Mouse (Mus musculus) liver, embryonic 13.5 days (tissue): ENCODE data around the gene Napsa. TPM values are rescaled to one million over a fixed set of nuclear protein-coding genes. Genes with fewer than 3 reads are reported as not detected.

ENCODE experiments used
- ATAC-seq: fragments of 200-750 bp; cut with Nextera tagmentation; 2 replicates; pipeline ENCODE4 v1.8.0; 2017; ENCODE audit warnings: low read depth, mild to moderate bottlenecking, moderate number of reproducible peaks, moderate library complexity
- DNase-seq: peaks from one replicate; pipeline ENCODE4 v3.0.0; 2022
- H3K27ac ChIP-seq: fragments of 300-500 bp; sonication (generic); 2 replicates; pipeline ENCODE4 v1.5.1; 2015; ENCODE audit warnings: moderate library complexity, mild to moderate bottlenecking, inconsistent platforms
- H3K27me3 ChIP-seq: fragments of 300-500 bp; sonication (generic); 2 replicates; pipeline ENCODE4 v1.6.1; 2015; ENCODE audit warnings: mild to moderate bottlenecking, inconsistent platforms
- H3K36me3 ChIP-seq: fragments of 300-500 bp; sonication (generic); 2 replicates; pipeline ENCODE4 v1.6.1; 2015; ENCODE audit warnings: mild to moderate bottlenecking, inconsistent platforms
- H3K4me1 ChIP-seq: fragments of 300-500 bp; sonication (generic); replicated peaks from 2 replicates; pipeline ENCODE4 v1.6.1; 2015; ENCODE audit warnings: inconsistent platforms
- H3K4me2 ChIP-seq: fragments of 300-500 bp; sonication (generic); 2 replicates; pipeline ENCODE4 v1.6.1; 2015; ENCODE audit warnings: inconsistent platforms, mild to moderate bottlenecking, moderate library complexity
- H3K4me3 ChIP-seq: fragments of 300-500 bp; sonication (generic); replicated peaks from 2 replicates; pipeline ENCODE4 v1.5.1; 2015; ENCODE audit warnings: mild to moderate bottlenecking, inconsistent platforms
- H3K9ac ChIP-seq: fragments of 300-500 bp; sonication (generic); 2 replicates; pipeline ENCODE4 v1.6.1; 2015; ENCODE audit warnings: mild to moderate bottlenecking, inconsistent platforms
- H3K9me3 ChIP-seq: fragments of 300-500 bp; sonication (generic); replicated peaks from 2 replicates; pipeline ENCODE4 v1.6.1; 2016; ENCODE audit warnings: inconsistent platforms
- WGBS: fragments of 180-500 bp; shearing (Covaris S2); methylation state at CpG from one replicate; pipeline ENCODE4 v1.1.7; 2015; ENCODE audit not compliant: insufficient replicate concordance; 5-methylcytosine and 5-hydroxymethylcytosine counted together
- polyA plus RNA-seq: library from polyadenylated mRNA; unstranded; fragments of >200 nt; fragmentation: Nextera tagmentation; extraction: Ambion mirVana; gene quantifications from 2 replicates; pipeline ENCODE4 v1.2.1, GENCODE M21; 2015

Napsa gene
- polyA plus RNA-seq, 1 experiment from 2014 or later = 5.1 TPM

DNA sequence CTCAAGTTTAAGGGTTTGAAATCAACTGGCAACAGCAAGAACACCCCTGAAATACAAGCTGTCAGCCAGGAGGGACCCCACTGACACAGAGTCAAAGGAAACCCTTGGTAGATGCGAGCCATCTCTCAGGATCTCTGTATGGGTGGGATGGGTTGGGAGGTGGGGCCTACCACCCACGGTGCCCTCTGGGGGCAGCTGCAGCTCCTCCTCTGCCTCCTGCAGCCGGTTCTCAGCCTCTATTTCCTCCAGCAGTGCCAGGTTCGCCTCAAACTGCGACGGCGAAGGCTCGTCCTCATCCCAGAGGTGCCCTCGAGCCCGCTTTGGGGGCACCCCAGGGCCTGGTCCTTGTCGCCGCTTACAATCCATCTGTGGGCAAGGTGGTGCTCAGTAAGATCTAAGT, 29.1 kb upstream of the Napsa start:
- H3K9me3 ChIP-seq = no peaks in the 10 kb centered on the region
- H3K4me2 ChIP-seq = no peak overlapping the region
- ATAC-seq (no peak), DNase-seq (no peak)
- H3K4me1 ChIP-seq = peaks cover 16% of the 10 kb centered on the region
- WGBS = 73% methylated on average over 12 of the region's 12 CpGs
- no peak overlapping the region for H3K27ac ChIP-seq
- H3K9ac ChIP-seq = no peak overlapping the region
- H3K36me3 ChIP-seq = peaks cover 83% of the 10 kb centered on the region
- H3K27me3 ChIP-seq = no peaks in the 10 kb centered on the region
- H3K4me3 ChIP-seq = no peak overlapping the region

DNA sequence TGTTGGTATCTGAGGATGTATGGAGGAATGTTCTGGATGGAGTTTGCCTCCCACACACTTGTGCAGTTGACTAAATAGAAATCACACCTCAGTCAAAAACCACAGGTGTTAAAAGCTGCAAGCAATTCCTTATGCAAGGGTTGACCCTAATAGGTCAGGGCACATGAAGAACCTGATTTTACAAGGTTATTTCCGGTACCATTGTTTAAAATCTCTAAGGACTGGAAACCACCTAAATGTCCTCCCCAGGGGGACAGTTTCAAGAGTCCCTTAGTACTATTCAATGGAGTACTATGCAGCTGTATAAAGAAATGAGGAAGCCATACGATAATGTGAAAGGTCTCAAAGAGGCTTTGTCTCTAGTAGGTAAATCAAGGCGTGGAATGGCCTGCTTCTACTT, 25.9 kb upstream of the Napsa start:
- Histone ChIP-seq H3K4me3 (no peak overlapping the region), H3K36me3 (peaks cover 71% of the 10 kb centered on the region), H3K9me3 (no peaks in the 10 kb centered on the region), H3K27me3 (no peaks in the 10 kb centered on the region), H3K9ac (no peak overlapping the region), H3K4me2 (no peak overlapping the region), H3K27ac (no peak overlapping the region), H3K4me1 (peaks cover 17% of the 10 kb centered on the region)
- DNase-seq (no peak), ATAC-seq (no peak)
- 92% methylated on average over 3 of the region's 3 CpGs for WGBS

DNA sequence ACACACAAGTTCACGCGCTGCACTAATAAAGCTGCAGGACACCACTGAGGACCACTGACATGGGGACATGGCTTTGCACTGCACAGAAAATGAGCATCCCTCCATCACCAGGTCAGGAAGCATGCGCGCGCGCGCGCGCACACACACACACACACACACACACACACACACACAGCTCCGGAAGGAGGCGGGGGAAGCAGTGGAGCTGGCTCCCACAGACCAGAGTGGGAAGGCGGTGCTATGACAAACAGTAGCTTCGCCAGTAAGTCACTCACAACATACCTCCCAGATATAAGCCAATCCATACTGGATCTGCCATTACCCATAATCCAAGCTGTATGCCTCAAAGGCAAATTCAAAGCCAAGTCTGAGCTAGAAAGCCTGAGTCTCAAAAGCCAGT, 25.1 kb upstream of the Napsa start:
- peaks cover 71% of the 10 kb centered on the region for H3K36me3 ChIP-seq
- WGBS = 92% methylated on average over 13 of the region's 13 CpGs
- no peak for ATAC-seq
- peaks cover 17% of the 10 kb centered on the region for H3K4me1 ChIP-seq
- H3K9ac ChIP-seq = peak overlapping the region; percentile 83
- H3K4me2 ChIP-seq = peak overlapping the region; percentile 92
- no peak for DNase-seq
- no peaks in the 10 kb centered on the region for H3K9me3 ChIP-seq
- H3K4me3 ChIP-seq = peak overlapping the region; percentile 66
- H3K27me3 ChIP-seq = no peaks in the 10 kb centered on the region
- peak overlapping the region; percentile 85 for H3K27ac ChIP-seq

DNA sequence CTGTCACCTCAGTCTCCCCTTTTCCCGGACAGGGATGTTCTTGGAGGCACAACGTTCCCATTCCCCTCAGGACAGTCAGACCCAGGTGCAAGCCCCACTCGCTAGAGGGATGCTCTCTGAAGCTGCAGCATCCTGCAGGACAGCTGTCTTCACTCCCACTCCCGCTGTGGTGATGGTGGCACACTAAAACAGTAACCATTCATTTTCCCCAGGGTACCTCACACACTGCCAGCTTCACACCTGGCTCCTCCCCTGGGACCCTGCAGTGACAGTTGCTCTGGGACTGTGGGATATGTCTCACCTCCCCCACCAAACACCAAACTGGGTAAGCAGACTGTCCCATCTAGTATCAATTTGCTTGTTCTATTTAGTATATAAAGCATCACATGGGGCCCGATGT, 24.5 kb upstream of the Napsa start:
- ATAC-seq (no peak), DNase-seq (no peak)
- Histone ChIP-seq H3K4me2 (peak overlapping the region; percentile 92), H3K4me3 (peak overlapping the region; percentile 66), H3K9me3 (no peaks in the 10 kb centered on the region), H3K27ac (peak overlapping the region; percentile 85), H3K27me3 (no peaks in the 10 kb centered on the region), H3K4me1 (peaks cover 22% of the 10 kb centered on the region), H3K36me3 (peaks cover 71% of the 10 kb centered on the region), H3K9ac (peak overlapping the region; percentile 83)
- 26% methylated on average over 5 of the region's 5 CpGs for WGBS

DNA sequence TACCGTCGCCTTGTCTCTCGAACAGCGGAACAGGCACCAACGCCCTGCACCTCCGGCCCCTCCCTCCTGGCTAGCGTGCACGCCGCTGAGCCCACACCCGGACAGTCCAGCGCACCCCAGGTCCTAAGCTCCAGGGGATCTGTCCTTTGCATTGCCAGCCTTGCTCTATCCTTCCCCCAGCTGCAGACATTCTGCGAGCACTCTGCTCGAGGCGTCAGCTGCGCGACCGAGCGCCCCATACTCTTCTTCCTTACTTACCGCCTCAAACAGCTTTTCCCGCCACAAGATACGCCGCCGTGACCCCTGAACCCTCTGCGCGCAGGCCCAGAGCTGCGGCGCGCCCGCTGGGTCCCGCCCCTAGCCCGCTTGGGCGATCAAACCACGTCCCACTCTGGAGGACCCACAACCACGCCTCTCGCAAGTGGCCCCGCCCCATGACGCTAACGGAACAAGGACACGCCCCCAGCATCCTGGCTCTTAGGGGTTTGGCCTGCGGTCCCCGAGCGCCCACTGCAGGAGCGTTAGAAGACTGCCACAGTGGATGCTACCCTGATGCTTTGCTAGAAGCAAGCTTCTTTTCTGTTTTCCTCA, 23.6 kb upstream of the Napsa start, which contains the start of gene Pold1:
Gene Pold1, minus strand, starts transcription at position 353 of the 591 bp plus-strand sequence.
- peak within 1 kb of the TSS; percentile 85 for H3K27ac ChIP-seq
- H3K27me3 ChIP-seq = no peaks in the 10 kb centered on the region
- H3K9ac ChIP-seq = peak within 1 kb of the TSS; percentile 83
- peak within 1 kb of the TSS; percentile 66 for H3K4me3 ChIP-seq
- H3K4me2 ChIP-seq = peak within 1 kb of the TSS; percentile 92
- H3K36me3 ChIP-seq = peaks cover 62% of the 10 kb centered on the region
- peak; percentile 100 for DNase-seq
- under 1% methylated on average over 43 of the region's 43 CpGs for WGBS
- H3K9me3 ChIP-seq = no peaks in the 10 kb centered on the region
- H3K4me1 ChIP-seq = peaks cover 30% of the 10 kb centered on the region
- peak; percentile 94 for ATAC-seq

DNA sequence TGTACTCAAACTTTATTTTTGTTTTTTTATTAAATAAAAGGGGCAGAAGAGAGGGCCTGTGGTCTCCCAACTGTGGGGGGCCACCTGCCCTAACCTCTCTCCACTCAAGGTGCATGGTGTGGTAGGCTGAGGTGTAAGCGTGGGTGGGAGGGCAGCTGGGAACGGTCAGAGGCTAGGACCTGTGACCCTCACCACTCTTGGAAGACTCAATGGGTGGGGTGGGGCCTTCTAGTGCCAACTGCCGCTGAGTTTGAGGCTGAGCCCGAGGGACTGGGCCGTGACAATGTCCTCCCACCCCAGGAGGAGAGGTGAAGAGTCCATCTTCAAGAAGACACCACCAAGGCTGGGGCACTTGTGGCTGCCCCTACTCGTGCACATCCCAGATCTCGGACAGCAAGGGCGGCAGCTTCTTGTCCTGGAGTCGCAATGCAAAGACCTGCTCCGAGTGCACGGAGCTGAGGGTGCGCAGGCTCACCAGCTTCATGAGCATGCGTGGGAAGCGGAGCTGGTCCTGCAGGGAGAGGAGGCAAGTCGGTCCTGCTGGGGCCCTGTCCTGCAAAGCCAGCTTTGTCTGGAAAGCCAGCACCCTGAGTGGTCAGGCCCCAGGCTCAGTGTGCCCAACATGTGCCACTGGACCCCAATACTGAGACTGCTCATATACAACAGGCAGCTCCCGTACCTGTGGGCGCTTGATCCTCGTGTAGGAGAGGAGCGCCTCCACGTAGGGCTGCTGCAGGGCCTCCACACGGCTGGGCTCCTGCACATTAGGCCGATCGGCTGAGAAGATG, 22.4 kb upstream of the Napsa start:
- DNase-seq = no peak
- no peak overlapping the region for H3K4me3 ChIP-seq
- ATAC-seq = no peak
- peaks cover 52% of the 10 kb centered on the region for H3K36me3 ChIP-seq
- H3K9ac ChIP-seq = no peak overlapping the region
- H3K4me1 ChIP-seq = peaks cover 33% of the 10 kb centered on the region
- no peaks in the 10 kb centered on the region for H3K27me3 ChIP-seq
- 89% methylated on average over 23 of the region's 23 CpGs for WGBS
- no peak overlapping the region for H3K4me2 ChIP-seq
- H3K9me3 ChIP-seq = no peaks in the 10 kb centered on the region
- no peak overlapping the region for H3K27ac ChIP-seq

DNA sequence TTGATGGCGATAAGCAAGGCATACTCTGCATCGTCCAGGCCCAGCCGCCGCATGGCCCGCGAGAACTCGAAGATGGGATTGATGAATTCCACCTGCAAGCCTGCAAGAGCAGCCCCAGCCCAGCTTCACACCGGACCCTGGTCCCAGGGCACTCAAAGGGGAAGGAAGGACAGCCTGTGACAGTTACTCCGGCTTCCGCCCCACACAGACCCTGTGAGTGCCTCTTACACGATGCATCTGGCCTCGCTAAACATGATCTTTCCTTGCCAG, 21.8 kb upstream of the Napsa start:
- H3K9me3 ChIP-seq = no peaks in the 10 kb centered on the region
- WGBS = 87% methylated on average over 12 of the region's 12 CpGs

DNA sequence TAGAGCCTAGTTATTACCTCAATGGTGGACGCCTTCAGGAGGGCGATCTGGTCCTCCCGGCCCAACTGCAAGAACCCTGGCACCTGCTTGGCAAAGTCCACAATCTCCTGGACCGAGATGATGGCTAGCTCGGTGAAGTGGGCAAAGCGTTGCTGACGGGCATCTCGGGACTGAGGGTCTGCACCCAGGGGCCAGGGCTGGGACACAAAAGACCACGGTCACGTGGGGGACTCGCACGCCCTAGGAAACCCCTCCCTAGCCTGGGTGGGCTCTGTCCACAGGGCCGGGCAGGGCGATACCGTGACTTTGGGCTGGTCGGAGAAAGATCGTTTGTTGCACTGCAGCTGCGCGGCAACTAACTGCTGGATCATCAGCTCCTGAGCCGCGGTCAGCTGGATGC, 20.9 kb upstream of the Napsa start:
- 91% methylated on average over 21 of the region's 21 CpGs for WGBS
- DNase-seq (no peak), ATAC-seq (no peak)
- Histone ChIP-seq H3K36me3 (peaks cover 39% of the 10 kb centered on the region), H3K4me3 (no peak overlapping the region), H3K4me1 (peaks cover 33% of the 10 kb centered on the region), H3K27me3 (no peaks in the 10 kb centered on the region), H3K27ac (no peak overlapping the region), H3K9me3 (no peaks in the 10 kb centered on the region), H3K4me2 (no peak overlapping the region), H3K9ac (no peak overlapping the region)

More for the DNA sequence above, 21.8 kb upstream of the Napsa start:
- no peaks in the 10 kb centered on the region for H3K27me3 ChIP-seq
- no peak for ATAC-seq
- H3K9ac ChIP-seq = no peak overlapping the region
- H3K4me3 ChIP-seq = no peak overlapping the region
- H3K27ac ChIP-seq = no peak overlapping the region
- no peak overlapping the region for H3K4me2 ChIP-seq
- DNase-seq = no peak
- peaks cover 33% of the 10 kb centered on the region for H3K4me1 ChIP-seq
- H3K36me3 ChIP-seq = peaks cover 47% of the 10 kb centered on the region

DNA sequence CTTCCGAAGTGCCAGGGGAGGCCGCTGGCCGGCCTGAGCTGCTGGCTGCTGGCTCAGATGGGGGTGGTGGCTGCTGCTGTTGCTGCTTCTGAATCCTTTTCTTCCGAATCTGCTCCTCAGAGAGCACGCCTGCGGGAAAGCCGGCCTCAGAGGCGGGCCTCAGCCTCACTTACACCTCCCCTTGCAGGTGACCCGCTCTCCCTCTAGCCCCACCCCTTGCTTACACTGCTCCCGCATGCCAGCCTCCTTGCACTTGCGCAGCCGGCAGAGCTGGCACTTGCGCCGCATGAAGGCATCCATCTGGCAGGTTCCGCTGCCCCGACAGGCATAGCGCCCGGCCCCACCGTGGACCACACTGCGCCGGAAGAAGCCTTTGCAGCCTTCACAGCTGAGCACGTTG, 20.4 kb upstream of the Napsa start:
- ATAC-seq (no peak), DNase-seq (no peak)
- Histone ChIP-seq H3K27me3 (no peaks in the 10 kb centered on the region), H3K9me3 (no peaks in the 10 kb centered on the region), H3K4me1 (peaks cover 30% of the 10 kb centered on the region), H3K36me3 (peaks cover 35% of the 10 kb centered on the region), H3K4me3 (no peak overlapping the region), H3K4me2 (no peak overlapping the region), H3K9ac (no peak overlapping the region), H3K27ac (no peak overlapping the region)
- WGBS = 88% methylated on average over 22 of the region's 22 CpGs

DNA sequence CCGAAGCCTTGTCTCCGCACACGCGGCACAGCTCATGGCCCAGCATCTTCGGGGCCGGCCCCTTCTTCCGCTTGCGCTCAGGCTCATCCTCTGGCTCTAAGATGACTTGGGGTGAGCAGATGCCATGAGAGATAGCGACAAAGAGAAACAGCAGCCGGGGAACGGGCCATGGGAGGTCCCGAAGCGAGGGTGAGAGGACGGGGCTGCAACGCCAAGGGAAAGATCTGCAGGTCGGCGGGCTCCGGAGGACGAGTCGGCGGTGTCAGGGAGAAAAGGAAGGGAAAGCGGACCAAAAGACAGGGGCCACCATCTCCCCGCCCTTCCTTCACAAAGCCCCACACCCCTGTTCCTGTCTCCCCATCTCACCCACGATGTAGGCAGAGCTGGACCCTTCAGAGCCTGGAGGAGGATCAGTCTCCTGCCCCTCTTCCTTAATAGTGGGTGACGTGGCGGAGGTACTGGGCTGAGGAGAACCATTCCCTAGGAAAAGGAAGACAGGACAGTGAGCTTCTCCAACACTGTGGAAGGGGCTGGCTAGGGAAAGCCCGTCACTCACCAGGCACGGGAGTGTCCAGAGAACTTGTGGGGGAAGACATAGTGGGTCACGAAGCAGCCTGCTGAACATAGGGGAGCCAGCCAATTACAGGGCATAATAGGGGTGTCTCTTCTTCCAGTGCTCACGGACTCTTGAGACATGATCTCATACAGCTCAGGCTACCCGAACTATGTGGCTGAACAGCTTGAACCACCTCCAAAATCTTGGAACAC, 19.9 kb upstream of the Napsa start:
- Histone ChIP-seq H3K9me3 (no peaks in the 10 kb centered on the region), H3K36me3 (peaks cover 34% of the 10 kb centered on the region), H3K4me1 (peaks cover 25% of the 10 kb centered on the region), H3K4me3 (peak overlapping the region; percentile 99), H3K27me3 (no peaks in the 10 kb centered on the region), H3K9ac (no peak overlapping the region), H3K4me2 (peak overlapping the region; percentile 82), H3K27ac (peak overlapping the region; percentile 98)
- 86% methylated on average over 31 of the region's 31 CpGs for WGBS
- no peak for DNase-seq
- no peak for ATAC-seq

DNA sequence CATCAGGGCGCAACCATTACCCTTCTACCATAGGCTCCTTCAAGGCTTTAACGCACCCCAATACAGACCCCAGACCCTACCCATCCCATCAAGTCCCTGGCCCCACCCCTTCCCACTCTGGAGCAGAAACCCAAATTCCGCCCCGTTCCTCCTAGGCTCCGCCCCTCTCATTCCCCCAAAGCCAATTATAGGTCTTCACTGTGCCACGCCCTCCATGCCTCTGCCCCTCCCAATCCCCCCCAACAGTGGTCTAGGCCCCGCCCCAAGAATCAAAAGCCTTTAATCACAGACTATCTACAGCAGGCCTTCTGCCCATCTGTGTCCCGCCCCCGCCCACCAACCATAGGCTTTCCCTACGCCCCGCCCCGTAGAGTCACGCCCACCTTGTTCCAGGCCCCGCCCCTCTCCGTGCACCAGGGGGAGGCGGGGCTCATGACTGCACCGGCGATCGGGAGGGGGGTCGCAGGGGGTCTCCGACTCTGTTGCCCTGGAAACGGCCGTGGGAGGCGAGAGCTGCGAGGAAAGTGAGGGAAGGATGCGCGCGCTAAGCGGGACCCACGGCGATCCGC, 18.9 kb upstream of the Napsa start:
- H3K4me2 ChIP-seq = peak overlapping the region; percentile 82
- H3K4me1 ChIP-seq = peaks cover 16% of the 10 kb centered on the region
- no peaks in the 10 kb centered on the region for H3K27me3 ChIP-seq
- H3K4me3 ChIP-seq = peak overlapping the region; percentile 99
- WGBS = 1% methylated on average over 31 of the region's 32 CpGs
- H3K9me3 ChIP-seq = no peaks in the 10 kb centered on the region
- peak overlapping the region; percentile 98 for H3K27ac ChIP-seq
- peaks cover 34% of the 10 kb centered on the region for H3K36me3 ChIP-seq
- ATAC-seq (peak; percentile 47), DNase-seq (peak; percentile 74)
- peak overlapping the region; percentile 87 for H3K9ac ChIP-seq
